Mouse (Mus musculus): ENCODE measurements around the gene Tmx1.

Gene Tmx1

GRCm38 (mm10) chr12:70452726-70453645 lies at the start of gene Tmx1:
TSS of gene Tmx1 (plus strand) at chr12:70453095.
- peak; percentile 96 for DNase-seq (ENCODE audit: low spot score)

- DNase-seq (ENCODE audit: low spot score), result no peak
Observed at GRCm38 (mm10) chr12:70404327-70404726, 48.6 kb upstream of the Tmx1 start.

GRCm38 (mm10) chr12:70408396-70408795 lies 44.5 kb upstream of the Tmx1 start:
- no peak for DNase-seq (ENCODE audit: low spot score)

DNA sequence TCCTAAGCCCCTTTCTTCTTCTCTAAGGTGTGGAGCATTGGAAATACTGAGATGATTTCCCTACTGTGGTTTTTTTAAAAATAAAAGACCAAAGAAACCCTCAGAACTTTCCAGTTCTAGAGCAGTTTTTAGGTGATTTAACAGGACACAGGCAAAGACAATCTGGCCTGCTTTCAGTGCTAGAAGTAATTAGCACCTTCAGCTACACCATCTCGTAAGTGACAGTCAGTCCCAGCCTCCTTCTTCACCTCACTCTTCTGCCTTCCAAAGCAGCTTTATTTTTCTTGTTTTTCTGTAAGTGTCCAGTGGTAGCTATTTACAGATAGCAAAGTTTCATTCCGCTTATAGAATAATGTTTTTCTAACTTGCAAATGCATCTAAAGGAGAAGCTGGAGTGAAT lies 43.3 kb upstream of the Tmx1 start:
- DNase-seq (ENCODE audit: low spot score), result no peak

DNA sequence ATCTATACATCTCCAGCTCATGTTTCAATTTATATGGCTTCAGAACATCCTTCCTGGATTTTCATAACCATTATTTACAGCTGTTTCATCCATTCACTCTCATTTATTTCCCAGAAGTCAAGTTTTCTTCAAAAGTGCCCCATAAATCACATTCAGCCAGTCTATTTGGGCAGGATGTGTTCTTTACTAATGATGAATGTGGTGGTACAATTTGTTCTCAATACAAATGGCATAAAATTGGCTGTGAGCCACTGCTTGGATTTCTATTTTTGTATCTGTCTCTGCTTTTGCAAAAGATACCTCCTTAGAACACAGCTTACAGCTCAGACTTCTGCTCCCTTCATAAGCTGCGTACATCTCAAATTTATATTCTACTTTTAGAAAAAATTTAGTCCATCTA lies 32.7 kb upstream of the Tmx1 start:
- DNase-seq (ENCODE audit: low spot score), result no peak

DNA sequence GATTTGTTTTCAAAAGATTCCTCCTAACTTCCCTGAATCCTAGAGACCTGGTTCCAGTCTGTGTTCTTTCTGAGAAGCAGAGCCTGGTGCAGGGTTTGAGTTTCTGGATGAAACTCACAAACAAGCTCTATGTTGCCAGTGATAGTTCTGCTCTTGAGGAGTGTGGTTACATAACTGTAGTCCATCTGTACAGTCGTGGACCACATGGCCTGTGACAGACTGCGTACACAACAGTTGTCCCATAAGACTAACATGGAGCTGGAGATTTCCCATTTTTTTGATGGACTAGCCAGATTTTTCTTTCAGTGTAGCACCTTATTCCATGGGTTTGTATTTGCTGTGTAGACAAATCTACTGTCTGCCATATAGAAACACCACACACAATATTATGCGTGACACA lies 31.9 kb upstream of the Tmx1 start:
- no peak for DNase-seq (ENCODE audit: low spot score)

DNA sequence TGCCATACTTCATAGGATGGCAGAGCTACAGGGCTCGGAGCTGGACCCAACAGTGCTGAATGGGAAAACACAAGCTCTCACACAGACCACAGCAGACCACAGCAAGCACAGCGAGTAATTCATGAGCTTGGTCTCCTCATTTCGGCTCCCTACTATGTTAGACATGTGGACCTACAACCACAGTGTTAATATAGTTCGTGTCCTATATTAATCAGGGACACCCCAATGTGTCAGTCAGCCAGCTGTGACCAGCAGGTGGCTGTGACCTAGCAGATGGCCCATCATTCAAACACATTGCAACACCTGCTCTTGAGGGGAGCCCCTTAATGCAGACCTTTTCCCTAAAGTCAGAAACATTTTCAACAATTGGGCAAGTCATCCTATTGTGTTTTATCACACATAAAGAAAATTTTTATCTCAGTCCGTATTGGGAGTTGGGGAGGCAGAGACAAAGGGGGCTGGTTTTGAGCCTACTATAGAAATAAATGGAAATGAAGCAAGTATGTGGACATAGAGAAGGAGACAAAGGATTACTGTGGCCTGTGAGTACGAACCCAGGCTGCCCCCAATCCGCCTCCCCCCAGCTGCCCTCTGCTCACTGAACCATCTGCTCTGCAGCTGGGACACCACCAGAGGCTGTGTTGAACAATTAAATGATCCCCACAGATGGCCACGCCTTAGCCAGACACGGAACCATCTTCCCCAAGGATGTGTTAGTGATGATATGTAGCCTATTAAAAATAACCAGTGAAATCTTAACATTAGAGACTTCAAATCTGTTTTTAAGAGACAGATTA lies 30.4 kb upstream of the Tmx1 start:
- DNase-seq (ENCODE audit: low spot score), result peak; percentile 61

- no peak for DNase-seq (ENCODE audit: low spot score)
Observed at GRCm38 (mm10) chr12:70427885-70428284, 25.0 kb upstream of the Tmx1 start.

- DNase-seq (ENCODE audit: low spot score), result no peak
Observed at GRCm38 (mm10) chr12:70429637-70430036, 23.3 kb upstream of the Tmx1 start.

- peak; percentile 78 for DNase-seq (ENCODE audit: low spot score)
Observed at GRCm38 (mm10) chr12:70430307-70430950, 22.5 kb upstream of the Tmx1 start.

DNA sequence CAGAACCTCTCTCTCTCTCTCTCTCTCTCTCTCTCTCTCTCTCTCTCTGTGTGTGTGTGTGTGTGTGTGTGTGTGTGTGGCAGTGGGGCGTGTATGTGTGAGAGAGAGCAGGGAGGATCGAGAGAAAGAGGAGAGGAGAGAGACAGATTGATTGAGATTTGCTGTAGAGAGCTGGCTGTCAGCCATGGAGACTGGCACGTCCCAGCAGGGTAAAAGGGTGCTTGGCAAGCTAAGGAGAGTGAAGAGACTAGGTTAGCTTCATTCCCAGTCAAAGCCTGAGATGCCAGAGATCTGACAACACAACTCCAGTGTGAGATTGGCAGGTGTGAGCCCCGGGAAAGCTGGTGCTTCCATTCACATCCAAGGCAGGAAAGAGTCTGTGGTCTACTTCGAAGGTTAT lies 21.5 kb upstream of the Tmx1 start:
- no peak for DNase-seq (ENCODE audit: low spot score)

GRCm38 (mm10) chr12:70449961-70450360 lies 2.9 kb upstream of the Tmx1 start:
- DNase-seq (ENCODE audit: low spot score), result no peak

DNA sequence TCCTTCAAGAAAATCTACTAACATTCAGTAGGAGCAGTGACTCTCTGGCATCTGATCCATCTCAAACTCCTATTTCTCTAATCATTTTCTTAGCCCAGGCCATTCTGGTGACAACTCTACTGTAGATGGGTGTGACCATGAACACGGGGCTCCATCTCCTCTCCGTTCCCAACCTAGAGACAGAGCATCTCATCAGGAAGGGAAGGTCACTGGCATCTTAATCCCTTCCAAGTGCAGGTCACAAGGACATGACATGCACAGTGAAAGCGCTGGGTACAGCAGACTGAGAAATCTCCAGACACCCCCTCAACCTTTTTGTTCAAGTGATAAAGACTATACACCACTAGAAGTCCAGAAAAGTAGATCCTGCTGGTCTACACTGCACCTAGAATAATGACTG lies 1.4 kb upstream of the Tmx1 start:
- DNase-seq (ENCODE audit: low spot score), result no peak

GRCm38 (mm10) chr12:70452143-70452542 lies 752 bp upstream of the Tmx1 start:
- DNase-seq (ENCODE audit: low spot score), result no peak

DNA sequence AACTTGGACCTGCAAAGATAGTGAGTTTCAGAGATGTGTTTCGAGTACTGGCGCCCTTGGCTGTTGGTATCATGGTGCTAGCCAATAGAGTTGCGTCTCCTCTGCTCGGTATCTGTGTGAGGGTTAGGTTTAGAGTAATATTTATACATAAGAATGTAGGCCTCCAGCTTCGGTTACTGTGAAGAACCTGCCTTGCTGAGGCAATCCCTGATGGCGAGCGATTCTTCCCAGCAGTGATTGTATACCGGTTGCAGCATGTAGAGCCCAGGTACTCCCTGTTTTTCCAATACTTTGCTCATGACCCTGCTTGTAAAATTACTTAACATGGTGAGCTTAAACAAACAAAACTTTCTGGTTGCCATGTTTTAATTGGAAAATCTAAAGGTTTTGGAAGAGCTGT lies 2.3 kb downstream of the Tmx1 start:
- DNase-seq (ENCODE audit: low spot score), result no peak

GRCm38 (mm10) chr12:70459546-70459945 lies 6.7 kb downstream of the Tmx1 start:
- no peak for DNase-seq (ENCODE audit: low spot score)

- DNase-seq (ENCODE audit: low spot score), result no peak
Observed at GRCm38 (mm10) chr12:70464016-70464415, 11.1 kb downstream of the Tmx1 start.

DNA sequence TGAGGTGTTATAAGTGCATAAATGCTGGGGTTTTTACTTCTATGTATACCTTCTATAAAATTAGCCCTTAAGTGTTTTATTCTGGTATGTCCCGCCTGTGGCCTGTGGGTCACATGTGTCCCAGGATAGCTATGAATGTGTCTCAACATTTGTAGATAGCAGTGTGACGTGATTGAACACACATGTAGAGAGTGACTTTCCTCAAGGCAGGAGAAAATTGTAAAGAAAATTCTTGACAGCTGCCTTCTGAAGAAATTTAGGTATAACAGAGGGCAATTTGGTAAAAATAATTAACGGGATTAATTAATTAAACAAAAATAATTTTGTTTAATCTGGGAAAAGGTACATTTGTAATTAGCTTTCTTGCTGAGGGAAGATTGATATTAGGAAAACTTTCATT lies 22.4 kb downstream of the Tmx1 start:
- no peak for DNase-seq (ENCODE audit: low spot score)

DNA sequence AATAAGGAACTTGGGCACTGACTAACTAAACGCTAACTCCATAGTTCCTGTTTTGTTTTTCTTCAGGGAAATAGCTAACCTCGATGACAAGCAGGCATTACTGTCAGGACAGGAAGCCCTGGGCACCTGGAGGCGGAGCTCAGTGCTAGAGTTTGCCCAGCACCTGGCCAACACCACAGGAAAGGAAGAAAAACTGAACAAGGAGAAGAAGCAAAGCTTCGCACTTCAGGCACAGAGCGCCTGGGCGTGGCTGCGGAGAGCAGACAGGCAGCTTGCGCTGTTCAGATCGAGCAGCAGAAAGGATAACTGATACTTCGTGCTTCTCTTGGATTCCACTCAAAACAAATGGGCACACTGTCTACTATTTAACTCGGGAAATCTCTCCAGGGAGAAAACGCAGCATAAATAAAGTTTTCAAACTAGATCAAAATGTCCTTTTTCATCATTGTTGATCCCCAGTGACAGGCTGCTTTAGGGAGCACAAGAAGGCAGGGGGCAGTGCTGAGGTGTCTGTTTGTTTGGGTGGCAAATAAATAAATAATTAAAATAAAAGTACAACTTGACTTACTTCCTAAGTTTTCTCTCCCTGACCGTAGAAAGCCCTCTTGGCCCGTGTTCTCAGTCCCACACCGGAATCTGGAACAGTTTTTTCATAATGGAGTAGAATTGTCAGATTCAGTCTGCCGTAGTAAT lies 24.1 kb downstream of the Tmx1 start:
- DNase-seq (ENCODE audit: low spot score), result peak; percentile 6

DNA sequence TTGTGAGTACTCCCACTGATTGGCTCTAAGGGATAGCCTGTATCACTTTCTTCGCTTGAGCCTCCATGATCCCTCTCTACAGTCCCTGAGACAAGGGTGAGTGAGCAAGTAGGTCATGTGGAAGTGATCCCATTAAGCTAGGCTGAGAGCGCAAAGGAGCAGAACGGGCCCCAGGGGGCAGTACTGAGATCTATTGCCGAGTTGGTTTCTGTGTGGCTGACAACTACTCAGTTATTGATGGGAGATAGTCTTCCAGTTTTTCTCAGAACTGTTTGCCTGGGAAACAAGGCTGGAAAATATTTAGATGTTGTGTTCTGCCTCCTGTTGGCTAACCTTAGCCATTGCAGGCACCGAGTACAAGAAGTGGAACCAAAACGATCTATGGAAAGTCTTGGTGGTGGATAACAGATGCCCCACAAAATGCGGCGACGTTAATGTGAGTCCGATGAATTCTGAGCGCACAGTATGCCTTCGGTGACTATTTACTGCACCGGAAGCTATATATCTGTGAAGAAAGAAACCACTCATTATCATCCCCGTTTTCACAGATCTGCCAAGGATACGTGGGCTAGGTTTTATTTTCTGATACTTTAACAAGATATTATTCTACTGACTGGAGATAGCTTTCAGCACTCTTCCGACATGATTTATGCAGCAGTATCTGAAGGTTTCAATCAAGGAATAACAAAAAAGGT lies 24.8 kb downstream of the Tmx1 start:
- peak; percentile 73 for DNase-seq (ENCODE audit: low spot score)

DNA sequence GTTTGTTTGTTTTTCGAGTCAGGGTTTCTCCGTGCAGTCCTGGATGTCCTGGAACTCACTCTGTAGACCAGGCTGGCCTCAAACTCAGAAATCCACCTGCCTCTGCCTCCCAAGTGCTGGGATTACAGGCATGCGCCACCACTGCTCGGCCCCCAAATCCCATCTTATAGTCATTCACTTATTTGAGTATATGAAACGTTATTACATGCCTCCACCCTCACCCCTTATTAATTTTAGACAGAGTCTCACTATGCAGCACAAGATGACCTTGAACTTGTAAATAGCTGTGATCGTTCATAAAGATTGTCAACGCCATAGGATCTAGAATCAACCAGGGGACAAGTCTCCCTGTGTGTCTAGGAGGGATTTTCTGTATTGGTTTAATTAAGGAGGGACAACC lies 33.1 kb downstream of the Tmx1 start:
- DNase-seq (ENCODE audit: low spot score), result no peak
